Mouse (Mus musculus) intestine, embryonic 16.5 days (tissue): Measurements from ENCODE around the gene Memo1. TPM values are rescaled to one million over a fixed set of nuclear protein-coding genes. Genes with fewer than 3 reads are reported as not detected.
"Not testable (repeated sequence)": the region's sequence is repeated elsewhere in the genome, so short reads cannot be mapped to it uniquely, and the experiment has no call there.

Experiments used
- ATAC-seq: fragments of 200-750 bp; cut with Nextera tagmentation; 2 replicates; pipeline ENCODE4 v1.8.0; 2017; ENCODE audit warnings: moderate TSS enrichment, moderate library complexity
- H3K27ac ChIP-seq: fragments of 300-500 bp; sonication (generic); 2 replicates; pipeline ENCODE4 v1.5.1; 2014; ENCODE audit warnings: mild to moderate bottlenecking, low read length
- H3K27me3 ChIP-seq: fragments of 300-500 bp; sonication (generic); replicated peaks from 2 replicates; pipeline ENCODE4 v1.6.1; 2014; ENCODE audit warnings: low read length, control low read depth, mixed read lengths; ENCODE audit not compliant: control insufficient read depth, insufficient read depth
- H3K36me3 ChIP-seq: fragments of 300-500 bp; sonication (generic); 2 replicates; pipeline ENCODE4 v1.6.1; 2014; ENCODE audit warnings: low read length, control low read depth; ENCODE audit not compliant: control insufficient read depth, insufficient read depth
- H3K4me1 ChIP-seq: fragments of 300-500 bp; sonication (generic); 2 replicates; pipeline ENCODE4 v1.6.1; 2014; ENCODE audit warnings: low read length, control low read depth, mixed read lengths; ENCODE audit not compliant: control insufficient read depth, insufficient read depth
- H3K4me2 ChIP-seq: fragments of 300-500 bp; sonication (generic); 2 replicates; pipeline ENCODE4 v1.6.1; 2014; ENCODE audit warnings: low read depth, low read length, control low read depth
- H3K4me3 ChIP-seq: fragments of 300-500 bp; sonication (generic); 2 replicates; pipeline ENCODE4 v1.5.1; 2014; ENCODE audit warnings: mild to moderate bottlenecking, low read length
- H3K9ac ChIP-seq: fragments of 300-500 bp; sonication (generic); 2 replicates; pipeline ENCODE4 v1.6.1; 2014; ENCODE audit warnings: low read depth, low read length
- H3K9me3 ChIP-seq: fragments of 300-500 bp; sonication (generic); 2 replicates; pipeline ENCODE4 v1.6.1; 2016; ENCODE audit warnings: low read length, control low read depth; ENCODE audit not compliant: control insufficient read depth
- WGBS: fragments of 180-500 bp; shearing (Covaris S2); extraction: QIAGEN DNeasy Blood & Tissue Kit; methylation state at CpG from one replicate; pipeline ENCODE4 v1.1.7; 2014; 5-methylcytosine and 5-hydroxymethylcytosine counted together
- polyA plus RNA-seq: library from polyadenylated mRNA; unstranded; fragments of >200 nt; fragmentation: Nextera tagmentation; extraction: Ambion mirVana; gene quantifications from 2 replicates; pipeline ENCODE4 v1.2.1, GENCODE M21; 2015

The Memo1 gene
- polyA plus RNA-seq, 1 experiment from 2014 or later: 70.2 TPM

DNA sequence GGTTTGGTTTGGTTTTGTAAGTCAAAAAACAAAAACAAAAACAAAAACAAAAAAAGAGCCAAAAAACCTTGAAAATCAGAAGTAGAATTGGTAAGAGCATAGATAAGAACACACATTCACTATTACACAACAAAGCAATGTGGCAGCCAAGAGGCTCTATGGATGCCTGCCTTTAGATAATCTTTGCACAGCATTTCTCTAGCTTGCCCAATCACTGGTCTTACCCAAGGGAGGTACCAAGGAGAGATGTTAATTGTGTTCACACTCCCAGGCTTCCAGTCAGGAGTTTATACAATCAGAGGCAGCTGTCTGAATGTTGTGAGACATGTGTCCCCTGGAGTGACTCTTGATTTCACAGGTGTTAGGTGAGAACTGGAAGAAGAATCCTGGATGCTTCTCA is 114.4 kb downstream of the Memo1 start:
- H3K27me3 ChIP-seq: no peaks in the 10 kb centered on the region
- no peaks in the 10 kb centered on the region for H3K36me3 ChIP-seq
- H3K9ac ChIP-seq: no peak overlapping the region
- no peaks in the 10 kb centered on the region for H3K4me1 ChIP-seq
- H3K4me3 ChIP-seq: no peak overlapping the region
- no peaks in the 10 kb centered on the region for H3K9me3 ChIP-seq
- no peak overlapping the region for H3K4me2 ChIP-seq
- H3K27ac ChIP-seq: no peak overlapping the region
- ATAC-seq: no peak

DNA sequence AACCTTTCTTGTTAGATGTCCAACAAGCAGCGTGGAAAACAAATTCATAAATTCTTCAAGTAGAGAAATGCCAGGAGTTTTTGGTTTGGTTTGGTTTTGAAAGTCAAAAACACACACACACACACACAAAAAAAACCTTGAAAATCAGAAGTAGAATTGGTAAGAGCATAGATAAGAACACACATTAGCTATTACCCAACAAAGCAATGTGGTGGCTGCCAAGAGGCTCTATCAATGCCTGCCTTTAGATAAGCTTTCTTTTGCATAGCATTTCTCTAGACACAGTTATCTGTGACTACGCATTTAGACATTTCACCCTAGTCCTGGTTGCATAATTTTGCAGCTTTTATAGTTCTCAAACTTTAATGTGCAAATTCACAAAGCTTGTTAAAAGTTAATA is 115.7 kb downstream of the Memo1 start:
- not testable (repeated sequence) for ATAC-seq, H3K4me1 ChIP-seq, H3K27me3 ChIP-seq, H3K4me2 ChIP-seq, H3K27ac ChIP-seq, H3K36me3 ChIP-seq, H3K9me3 ChIP-seq, H3K9ac ChIP-seq, H3K4me3 ChIP-seq
- 86% methylated on average over 2 of the region's 2 CpGs for WGBS

DNA sequence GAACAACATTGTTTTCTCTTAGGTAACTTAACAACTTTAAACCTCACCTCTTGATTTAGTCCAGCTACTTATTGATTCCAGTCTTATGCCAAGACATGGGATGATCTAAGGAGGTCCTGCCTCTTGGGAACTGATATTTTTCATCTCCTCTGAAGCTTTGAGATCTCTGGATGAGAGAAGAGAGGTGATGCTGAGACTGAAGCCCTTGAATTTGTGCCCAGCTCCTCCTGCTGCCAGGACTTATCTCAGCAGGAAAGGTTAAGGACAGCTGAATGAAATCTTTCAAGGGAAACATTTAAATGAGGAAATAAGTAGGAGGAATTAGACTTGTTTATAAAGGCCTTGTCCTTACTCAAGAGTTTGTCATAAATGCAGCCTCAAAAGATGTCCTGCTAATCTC is 121.6 kb downstream of the Memo1 start:
- no peaks in the 10 kb centered on the region for H3K27me3 ChIP-seq
- ATAC-seq: no peak

DNA sequence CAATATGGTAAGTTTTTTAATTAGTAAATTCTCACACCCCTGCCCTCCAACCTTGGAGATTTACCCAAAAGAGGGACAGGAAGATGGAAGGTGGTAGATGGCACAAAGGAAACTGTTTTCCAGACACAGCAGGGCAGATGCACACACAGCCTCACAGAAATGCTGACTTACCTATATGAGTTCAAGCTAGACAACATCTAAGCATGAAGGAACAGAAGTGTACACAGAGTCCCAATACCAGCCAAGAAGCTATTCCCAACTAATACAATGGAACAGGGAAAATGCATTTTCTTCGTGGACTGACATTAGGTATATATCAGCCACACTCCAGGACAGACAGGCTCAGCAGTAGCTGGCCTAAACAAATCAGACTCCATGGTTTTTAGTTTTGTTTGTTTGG is 122.5 kb downstream of the Memo1 start:
- no peaks in the 10 kb centered on the region for H3K9me3 ChIP-seq
- no peaks in the 10 kb centered on the region for H3K36me3 ChIP-seq
- ATAC-seq: no peak
- H3K27me3 ChIP-seq: no peaks in the 10 kb centered on the region
- no peak overlapping the region for H3K4me3 ChIP-seq
- no peaks in the 10 kb centered on the region for H3K4me1 ChIP-seq
- 69% methylated on average over 1 of the region's 1 CpGs for WGBS
- H3K27ac ChIP-seq: no peak overlapping the region
- H3K9ac ChIP-seq: no peak overlapping the region
- H3K4me2 ChIP-seq: no peak overlapping the region

More for the DNA sequence above, 121.6 kb downstream of the Memo1 start:
- Histone ChIP-seq H3K4me3 (no peak overlapping the region), H3K27ac (no peak overlapping the region), H3K4me2 (no peak overlapping the region), H3K36me3 (no peaks in the 10 kb centered on the region), H3K9me3 (no peaks in the 10 kb centered on the region), H3K9ac (no peak overlapping the region), H3K4me1 (no peaks in the 10 kb centered on the region)

DNA sequence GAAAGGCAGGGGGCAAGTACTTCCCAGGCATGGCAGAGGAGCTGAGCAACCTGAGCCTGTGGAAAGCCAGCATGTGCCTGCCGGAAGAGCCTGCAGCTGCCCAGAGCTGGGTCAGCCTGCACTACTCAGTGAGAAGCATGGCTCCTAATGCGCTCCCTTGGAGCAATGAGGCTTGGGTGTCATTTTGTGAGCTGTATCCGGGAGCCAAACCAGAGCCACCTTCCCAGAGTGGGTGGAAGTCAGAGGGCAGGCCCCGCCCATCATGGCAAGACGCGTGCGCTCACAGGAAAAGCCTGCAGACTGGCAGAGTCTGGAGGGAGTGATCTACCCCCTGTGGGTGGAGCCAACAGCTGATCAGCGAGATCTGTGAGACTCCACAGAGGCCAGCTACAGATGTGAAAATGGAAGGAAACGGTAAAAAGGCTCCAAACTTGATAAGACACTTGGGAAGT is 135.9 kb downstream of the Memo1 start:
- WGBS: 0% methylated on average over 9 of the region's 9 CpGs
- peak overlapping the region; percentile 73 for H3K4me2 ChIP-seq
- ATAC-seq: peak; percentile 99
- no peak overlapping the region for H3K27ac ChIP-seq
- 0 out of 2 replicates have a peak, but pooled peaks cover 3% of the 10 kb centered on the region for H3K4me1 ChIP-seq
- peak overlapping the region; percentile 68 for H3K9ac ChIP-seq
- H3K36me3 ChIP-seq: no peaks in the 10 kb centered on the region
- H3K4me3 ChIP-seq: peak overlapping the region; percentile 46
- H3K27me3 ChIP-seq: no peaks in the 10 kb centered on the region
- H3K9me3 ChIP-seq: no peaks in the 10 kb centered on the region

DNA sequence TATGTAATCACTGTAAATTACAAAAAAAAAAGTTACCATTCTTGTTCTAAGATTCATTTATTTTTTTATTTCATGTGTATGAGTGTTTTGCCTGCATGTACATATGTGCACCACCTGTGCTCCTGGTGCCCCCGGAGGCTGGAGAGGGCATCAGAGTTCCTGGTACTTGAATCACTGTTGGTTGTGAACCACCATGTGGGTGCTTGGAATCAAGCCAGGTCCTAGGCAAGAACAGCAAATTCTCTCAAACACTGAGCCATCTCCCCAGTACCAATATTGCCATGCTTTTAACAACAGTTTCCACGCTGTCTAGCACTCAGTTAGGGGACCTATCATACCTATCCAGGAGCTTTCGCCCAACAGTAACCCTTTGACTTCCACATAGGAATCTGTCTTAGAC is 137.2 kb downstream of the Memo1 start:
- H3K4me1 ChIP-seq: 0 out of 2 replicates have a peak, but pooled peaks cover 3% of the 10 kb centered on the region
- no peaks in the 10 kb centered on the region for H3K27me3 ChIP-seq
- H3K27ac ChIP-seq: no peak overlapping the region
- no peak overlapping the region for H3K4me2 ChIP-seq
- ATAC-seq: no peak
- 92% methylated on average over 3 of the region's 3 CpGs for WGBS
- H3K36me3 ChIP-seq: no peaks in the 10 kb centered on the region
- H3K4me3 ChIP-seq: no peak overlapping the region
- no peak overlapping the region for H3K9ac ChIP-seq
- no peaks in the 10 kb centered on the region for H3K9me3 ChIP-seq

Other genes with a start within 250 kb of the Memo1 start
- gene Srd5a2, start 247.6 kb downstream of the Memo1 start, polyA plus RNA-seq: not detected in 2 replicates
- gene Dpy30, start 28.4 kb upstream of the Memo1 start, polyA plus RNA-seq: 216 and 246 TPM in 2 replicates
- 8.5 and 8.8 TPM in 2 replicates for gene Spast, start 43.5 kb upstream of the Memo1 start, polyA plus RNA-seq
- gene Slc30a6, start 100.1 kb upstream of the Memo1 start, polyA plus RNA-seq: 43.0 and 45.9 TPM in 2 replicates
- 8.6 and 9.5 TPM in 2 replicates for gene Nlrc4, start 163.6 kb upstream of the Memo1 start, polyA plus RNA-seq
- gene Yipf4, start 194.0 kb upstream of the Memo1 start, polyA plus RNA-seq: 59.1 and 61.4 TPM in 2 replicates
- gene Birc6, start 232.8 kb upstream of the Memo1 start, polyA plus RNA-seq: 51.2 and 55.0 TPM in 2 replicates